Mouse (Mus musculus): ENCODE results near the gene Tbl1xr1. TPM values are rescaled to one million over a fixed set of nuclear protein-coding genes. Genes with fewer than 3 reads are reported as not detected.

Gene Tbl1xr1
- total RNA-seq, 2 experiments from 2014 or later, result 51.8 to 67.5 TPM

DNA sequence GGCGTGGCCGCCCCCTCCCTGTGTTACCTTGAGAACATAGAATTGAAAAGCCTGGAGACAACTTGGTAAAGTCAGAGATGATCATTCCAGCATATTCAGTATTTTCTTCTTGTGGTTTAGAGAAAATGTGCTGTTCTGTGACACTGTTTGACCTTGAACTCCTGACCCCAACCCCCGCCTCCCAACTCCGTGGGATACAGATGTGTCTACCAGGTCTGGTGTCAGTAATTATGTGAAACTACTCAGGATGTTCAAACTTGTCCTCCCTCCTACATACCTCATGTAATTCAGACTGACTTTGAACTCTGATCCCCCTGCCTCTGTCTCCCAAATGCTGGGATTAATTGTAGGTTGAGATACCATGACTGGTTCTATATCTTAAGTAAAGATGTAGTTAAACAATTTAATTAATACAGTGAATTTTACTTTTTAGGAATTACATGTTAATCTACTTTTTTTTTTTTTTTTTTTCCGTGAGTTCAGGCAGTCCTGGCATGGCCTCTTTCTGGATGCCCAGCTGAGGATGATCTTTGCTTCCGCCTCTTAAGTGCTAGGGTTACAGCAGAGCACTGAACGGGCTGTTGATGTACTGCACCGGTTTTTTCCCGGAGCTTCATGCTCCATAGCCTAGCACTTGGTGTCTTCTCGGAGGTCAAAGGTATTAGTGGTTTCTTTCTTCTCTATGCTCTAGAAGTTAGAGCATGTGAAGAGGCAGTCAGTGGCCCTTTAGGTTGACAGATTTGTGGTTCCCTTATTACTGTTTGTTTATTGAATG, 8.0 kb downstream of the Tbl1xr1 start:
- no peak for ATAC-seq (replicated peaks; ENCODE audit: low FRiP score, low TSS enrichment, poor library complexity, severe bottlenecking)

DNA sequence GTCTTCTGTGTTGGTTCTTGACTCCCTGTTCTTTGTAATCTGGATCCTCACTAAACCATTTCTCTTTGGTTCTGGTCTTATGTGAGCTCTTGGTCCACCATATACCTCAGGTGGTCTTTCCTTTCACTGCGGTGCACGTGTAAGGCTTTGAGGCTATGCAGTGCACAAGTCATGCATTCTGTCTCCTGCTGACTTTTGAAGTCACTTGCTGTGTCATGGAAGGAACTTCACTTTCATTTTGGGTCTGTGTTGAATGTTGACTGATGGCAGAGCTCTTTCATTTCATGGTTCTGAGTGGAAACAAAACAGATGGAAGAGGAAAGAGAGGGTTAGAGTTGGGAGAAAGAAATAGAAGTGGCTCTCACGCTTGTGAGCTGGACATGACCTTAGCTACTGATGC, 13.4 kb downstream of the Tbl1xr1 start:
- no peak for ATAC-seq (replicated peaks; ENCODE audit: low FRiP score, low TSS enrichment, poor library complexity, severe bottlenecking)

DNA sequence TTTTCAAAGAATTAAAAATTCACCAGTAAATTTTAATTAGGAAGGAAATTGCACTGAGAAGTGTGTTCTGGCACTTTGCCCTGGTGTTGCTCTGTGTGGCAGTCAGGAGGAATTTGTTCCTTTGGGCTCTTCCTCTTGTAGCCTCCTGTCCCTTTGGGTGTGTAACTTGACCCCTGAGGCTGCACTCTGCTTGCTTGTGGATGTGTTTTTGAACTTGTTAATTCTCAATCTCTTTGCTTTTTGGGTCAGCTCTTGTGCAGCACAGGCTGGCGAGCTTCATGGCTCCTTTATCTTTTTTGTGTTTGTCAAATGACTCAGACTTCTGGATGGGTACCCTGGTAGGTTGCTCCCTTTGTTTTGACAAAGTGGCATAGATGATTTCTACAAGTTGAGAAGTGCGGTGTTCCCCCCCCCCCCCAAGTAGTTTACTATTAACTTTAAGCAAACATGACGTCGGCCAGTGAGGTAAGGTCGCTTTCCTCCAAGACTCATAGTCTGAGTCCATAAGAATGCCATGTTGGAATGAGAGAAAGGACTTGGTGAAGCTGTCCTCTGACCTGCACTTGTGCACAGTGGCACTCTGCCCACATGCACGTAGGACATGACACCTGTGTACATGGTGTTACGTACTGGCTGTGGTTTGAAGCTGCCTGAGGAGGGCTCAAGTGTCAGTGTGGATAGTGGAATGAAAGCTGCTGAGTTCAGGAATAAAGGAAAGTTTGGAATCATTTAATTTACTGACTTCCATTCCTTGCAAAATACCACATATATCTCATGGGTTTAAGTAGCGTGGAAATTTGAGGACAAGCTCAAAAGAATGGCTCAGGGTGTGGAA, 14.2 kb downstream of the Tbl1xr1 start:
- ATAC-seq (replicated peaks; ENCODE audit: low FRiP score, low TSS enrichment, poor library complexity, severe bottlenecking), result no peak

DNA sequence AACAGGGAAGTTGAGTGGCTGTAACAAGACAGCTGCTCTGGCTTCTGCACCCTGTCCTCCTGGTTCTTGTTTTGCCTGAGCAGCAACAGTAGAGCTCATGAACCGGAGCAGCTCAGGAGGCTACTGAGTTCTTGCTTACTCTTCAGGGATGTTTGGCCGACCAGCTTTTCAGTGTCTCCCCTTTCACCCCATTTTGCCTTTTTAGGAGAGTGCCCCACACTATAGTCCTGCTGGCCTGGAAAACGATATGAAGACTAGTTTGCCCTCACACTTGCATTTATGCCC, 14.8 kb downstream of the Tbl1xr1 start:
- no peak for ATAC-seq (replicated peaks; ENCODE audit: low FRiP score, low TSS enrichment, poor library complexity, severe bottlenecking)

DNA sequence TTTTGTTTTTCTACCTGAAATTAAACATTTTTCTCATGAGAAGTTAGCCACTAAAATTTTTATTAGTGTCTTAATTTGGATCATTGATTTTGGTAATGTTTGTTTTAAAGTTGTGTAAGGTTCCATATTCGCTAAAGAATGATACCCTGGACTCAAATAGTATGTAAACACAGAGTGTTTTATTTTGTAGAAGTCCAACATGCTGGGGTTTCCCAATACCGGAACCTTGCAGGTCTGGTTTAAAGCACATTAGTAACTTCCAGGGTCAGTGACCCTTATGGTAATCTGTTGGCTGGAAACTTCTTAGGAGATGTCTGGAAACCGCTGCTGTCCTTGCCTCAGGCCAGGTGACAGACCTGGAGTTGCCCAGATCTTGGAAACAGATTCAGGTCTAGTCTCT, 15.2 kb downstream of the Tbl1xr1 start:
- no peak for ATAC-seq (replicated peaks; ENCODE audit: low FRiP score, low TSS enrichment, poor library complexity, severe bottlenecking)

DNA sequence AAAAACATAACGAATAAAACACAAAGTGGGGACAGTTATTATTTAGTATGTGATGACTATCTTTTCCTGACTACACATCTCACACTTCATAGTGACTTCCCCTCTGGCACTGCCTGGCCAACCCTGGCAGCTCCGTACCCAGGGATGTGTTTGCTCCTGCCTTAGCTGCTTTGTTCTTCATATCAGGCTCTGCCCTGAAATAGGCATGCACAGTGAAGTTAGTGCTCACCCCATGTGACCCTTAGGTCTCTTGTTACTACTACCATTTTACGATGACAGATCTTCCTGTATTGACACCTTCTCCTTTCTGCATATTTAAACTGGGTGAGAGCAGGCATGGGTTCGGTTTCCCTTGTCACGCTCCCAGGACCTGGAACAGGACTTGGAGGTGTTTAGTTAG, 16.3 kb downstream of the Tbl1xr1 start:
- ATAC-seq (replicated peaks; ENCODE audit: low FRiP score, low TSS enrichment, poor library complexity, severe bottlenecking), result no peak

DNA sequence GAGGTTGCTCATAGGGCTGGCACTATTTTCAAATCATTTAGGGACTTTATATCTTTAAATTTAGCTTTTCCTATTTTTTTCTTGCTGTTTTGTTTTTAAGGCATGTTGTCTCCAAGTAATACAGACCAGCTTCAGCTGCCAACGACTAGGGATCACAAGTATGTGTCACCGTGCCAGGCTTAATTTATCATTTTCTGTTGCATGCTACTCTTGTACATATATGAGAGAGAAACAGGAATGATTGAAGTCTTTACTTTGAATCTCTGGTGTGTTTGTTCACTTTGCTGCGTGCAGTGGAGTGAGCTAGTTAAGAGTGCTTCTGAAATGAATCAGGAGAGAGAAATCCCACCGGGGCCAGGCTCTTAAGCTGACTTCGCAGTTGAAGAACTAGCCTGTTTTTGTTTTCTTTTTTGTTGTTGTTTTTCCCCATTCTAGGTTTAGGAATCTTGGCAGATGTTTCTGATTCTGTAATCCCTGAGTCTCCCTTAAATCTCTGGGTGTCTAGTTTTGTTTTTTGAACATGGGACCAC, 27.6 kb downstream of the Tbl1xr1 start:
- no peak for ATAC-seq (replicated peaks; ENCODE audit: low FRiP score, low TSS enrichment, poor library complexity, severe bottlenecking)

DNA sequence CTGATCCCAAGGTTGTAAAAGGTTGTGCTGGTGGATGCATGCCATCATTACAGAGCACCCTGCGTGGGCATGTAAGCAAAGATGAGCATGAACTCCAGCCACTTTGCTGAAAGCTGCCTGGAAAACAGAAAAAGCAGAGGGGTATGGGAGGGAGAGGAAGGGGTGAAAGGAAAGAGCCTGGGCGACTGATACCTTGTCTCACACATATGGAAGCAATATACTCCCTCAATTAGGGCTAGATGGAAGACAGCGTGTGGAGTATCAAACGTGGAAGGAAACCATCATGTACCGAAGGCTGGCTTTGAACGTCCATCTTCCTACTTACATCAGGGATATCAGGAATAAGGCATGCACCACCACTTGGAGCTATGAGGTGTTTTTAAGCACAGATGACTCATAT, 29.0 kb downstream of the Tbl1xr1 start:
- no peak for ATAC-seq (replicated peaks; ENCODE audit: low FRiP score, low TSS enrichment, poor library complexity, severe bottlenecking)

DNA sequence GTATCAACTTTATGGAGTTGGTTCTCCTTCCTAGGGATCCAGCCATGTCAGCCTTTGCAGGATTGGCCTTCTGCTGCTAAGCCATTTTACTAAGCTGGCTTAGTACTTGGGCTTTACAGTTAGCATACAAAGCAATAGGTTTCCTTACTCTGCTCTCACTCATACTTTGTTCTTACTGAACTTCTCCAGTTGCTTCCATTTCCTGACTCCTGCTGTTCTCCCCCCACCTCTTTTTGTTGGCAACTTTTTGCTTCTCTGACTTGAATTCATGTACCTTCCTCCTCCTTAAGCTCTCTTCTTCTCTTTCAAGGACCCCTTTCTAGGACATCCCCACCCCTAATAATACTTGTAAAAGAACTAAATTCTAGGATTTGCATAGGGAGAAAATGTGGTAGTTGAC, 31.6 kb downstream of the Tbl1xr1 start:
- ATAC-seq (replicated peaks; ENCODE audit: low FRiP score, low TSS enrichment, poor library complexity, severe bottlenecking), result no peak

DNA sequence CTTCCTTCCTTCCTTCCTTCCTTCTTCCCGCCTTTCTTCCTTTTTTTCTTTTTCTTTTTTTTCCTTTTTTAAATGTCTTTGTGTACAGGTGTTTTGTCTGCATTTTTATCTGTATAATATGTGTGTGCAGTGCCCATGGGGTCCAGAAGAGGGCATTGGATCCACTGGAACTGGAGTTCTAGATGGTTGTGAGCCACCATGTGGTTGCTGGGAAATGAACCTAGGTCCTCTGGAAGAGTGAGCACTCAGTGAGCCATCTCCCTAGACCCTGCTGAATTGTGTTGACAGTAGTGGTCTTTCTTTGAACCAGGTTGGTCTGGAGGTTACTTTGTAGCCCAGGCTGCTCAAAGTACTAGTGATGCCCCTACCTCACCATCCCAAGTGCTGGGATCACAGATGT, 33.2 kb downstream of the Tbl1xr1 start:
- ATAC-seq (replicated peaks; ENCODE audit: low FRiP score, low TSS enrichment, poor library complexity, severe bottlenecking), result no peak

DNA sequence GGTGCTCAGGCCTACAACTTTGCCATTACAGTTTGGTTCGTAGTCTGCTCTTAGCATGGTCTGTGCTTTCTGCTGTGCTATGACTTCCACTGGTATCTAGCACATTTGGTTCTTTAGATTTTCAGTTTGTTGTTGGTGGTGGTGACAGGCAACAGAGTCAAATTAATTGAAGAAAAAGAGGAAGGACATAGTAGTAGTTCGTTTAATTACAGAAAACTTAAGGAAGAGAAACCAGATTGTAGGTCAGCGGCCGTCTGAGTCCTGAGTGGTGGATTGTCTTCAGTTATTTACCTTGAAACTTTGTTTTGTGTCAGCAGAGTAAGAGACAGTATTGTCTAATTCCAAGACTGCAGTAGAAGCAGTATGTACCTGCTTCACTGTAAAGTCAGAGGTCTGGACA, 37.3 kb downstream of the Tbl1xr1 start:
- ATAC-seq (replicated peaks; ENCODE audit: low FRiP score, low TSS enrichment, poor library complexity, severe bottlenecking), result no peak

DNA sequence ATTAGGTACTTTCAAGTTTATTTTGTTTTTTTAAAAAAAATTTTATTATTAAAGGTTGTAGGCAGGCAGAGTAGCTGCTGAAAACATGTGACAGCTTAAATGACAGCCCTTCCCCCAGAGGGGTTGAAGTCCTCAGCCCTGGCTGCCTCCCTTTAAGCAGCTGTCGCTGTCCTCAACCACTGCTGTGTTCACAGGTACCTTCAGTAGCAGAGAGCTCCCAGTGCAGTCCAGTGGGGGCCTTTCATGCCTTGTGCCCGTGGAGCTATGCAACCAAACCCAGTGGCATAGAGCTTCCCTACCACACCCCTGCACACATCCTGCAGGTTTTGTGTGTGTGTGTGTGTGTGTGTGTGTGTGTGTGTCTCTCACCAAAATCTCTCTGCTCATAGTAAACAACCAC, 38.8 kb downstream of the Tbl1xr1 start:
- peak; percentile 58; the same call in 1 of the 2 replicates for ATAC-seq (replicated peaks; ENCODE audit: low FRiP score, low TSS enrichment, poor library complexity, severe bottlenecking)

DNA sequence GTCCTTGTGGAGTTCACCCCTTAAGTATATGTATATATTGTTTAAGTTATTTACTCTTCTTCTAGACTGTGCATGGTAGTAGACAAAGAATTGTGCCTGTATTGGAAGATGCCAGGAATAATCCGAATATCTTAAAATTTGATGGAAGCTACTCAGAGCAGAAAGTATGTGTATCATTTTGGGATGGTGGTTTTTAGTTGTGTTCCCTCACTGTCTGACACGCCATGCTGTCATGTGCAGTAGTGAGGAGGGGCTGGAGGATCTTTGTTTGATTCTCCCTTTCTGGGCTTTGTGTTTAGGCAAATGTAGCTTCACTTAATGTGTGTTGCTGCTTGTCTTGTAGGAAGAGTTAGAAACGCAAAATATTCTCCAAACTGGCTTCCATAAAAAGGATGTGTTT, 39.2 kb downstream of the Tbl1xr1 start:
- no peak for ATAC-seq (replicated peaks; ENCODE audit: low FRiP score, low TSS enrichment, poor library complexity, severe bottlenecking)

DNA sequence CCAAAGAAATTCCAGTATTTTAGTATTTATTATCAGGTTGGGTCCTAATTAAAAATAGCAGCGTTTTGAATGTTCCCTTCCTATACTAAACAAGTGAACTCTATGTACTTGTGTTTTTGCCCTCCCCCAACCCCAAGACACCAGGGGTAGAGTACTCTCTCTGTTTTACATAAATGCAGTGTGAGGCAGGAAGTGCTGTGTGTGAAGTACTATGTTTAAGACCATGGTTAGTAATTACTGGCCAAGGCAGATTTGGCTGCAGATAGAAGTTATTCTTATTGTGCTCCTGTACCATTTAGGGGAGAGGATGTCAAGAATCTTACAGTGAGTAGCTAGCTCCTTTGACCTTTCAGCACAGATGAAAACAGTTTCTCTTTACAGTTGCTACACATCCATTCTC, 39.7 kb downstream of the Tbl1xr1 start:
- no peak for ATAC-seq (replicated peaks; ENCODE audit: low FRiP score, low TSS enrichment, poor library complexity, severe bottlenecking)

DNA sequence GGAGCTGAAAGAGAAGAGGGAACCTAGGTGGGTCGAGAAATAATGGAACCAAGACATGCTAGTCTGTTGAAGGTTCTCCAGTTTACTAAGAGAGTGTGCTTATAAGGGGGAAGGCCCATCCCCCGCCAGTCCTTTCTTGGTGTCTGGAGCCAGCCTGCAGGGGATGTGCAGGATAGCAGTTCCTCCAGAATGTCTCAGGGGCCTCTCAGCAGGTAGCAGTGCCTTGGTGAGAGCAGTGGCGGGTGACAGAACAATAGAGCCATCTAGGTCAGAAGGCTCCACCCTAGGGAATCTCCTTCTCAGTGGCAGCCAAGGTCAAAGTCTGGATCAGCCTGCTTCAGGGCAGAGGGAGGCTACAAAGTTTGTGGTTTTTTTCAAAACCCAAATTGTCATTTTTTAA, 45.3 kb downstream of the Tbl1xr1 start:
- no peak for ATAC-seq (replicated peaks; ENCODE audit: low FRiP score, low TSS enrichment, poor library complexity, severe bottlenecking)

DNA sequence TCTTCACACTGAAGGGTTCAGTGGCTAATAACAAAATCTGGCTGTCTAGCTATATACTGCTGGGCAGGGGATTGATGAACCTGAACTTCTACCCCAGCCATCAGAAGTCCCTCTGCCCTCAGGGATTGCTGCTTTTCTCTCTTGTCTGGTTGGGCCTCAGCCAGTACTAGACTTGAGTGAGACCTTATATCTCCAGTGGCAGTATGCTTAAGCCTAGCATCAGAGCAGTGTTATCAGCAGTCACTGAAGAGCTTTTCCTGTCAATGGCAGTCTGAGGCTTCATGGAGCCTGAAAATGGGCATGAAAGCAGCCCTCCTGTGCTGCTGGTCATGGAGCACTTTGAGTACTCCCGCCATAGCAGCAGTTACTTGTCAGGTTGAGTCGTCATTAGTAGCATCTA, 46.7 kb downstream of the Tbl1xr1 start:
- peak; percentile 95 for ATAC-seq (replicated peaks; ENCODE audit: low FRiP score, low TSS enrichment, poor library complexity, severe bottlenecking)

DNA sequence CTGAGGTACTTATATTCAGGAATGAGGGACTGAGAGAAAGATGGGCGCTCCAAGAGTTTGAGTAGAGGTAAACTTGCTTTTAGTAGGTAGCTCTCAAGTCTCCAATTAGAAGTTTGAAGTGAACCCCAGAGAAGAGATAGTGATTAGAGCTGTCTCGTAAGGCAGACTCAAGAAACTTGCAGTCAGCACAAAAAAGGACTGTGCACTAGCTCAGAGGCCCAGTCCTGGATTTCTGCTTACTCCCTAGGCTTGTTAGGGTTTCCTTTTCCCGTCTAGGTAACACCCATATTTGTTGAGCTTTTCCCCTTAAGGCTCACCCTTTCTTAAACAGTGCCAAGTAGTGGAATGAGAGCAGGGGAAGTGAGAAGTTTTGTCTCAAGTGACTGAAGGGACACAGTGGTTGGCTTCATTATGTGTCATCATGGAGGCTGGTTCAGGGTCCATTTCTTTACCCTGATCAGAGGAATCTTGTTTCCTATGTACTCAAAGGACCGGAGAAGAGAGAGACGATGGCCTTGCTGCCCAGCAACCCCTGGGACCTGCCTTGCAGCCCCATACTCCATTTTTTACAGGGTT, 49.9 kb downstream of the Tbl1xr1 start:
- ATAC-seq (replicated peaks; ENCODE audit: low FRiP score, low TSS enrichment, poor library complexity, severe bottlenecking), result no peak

DNA sequence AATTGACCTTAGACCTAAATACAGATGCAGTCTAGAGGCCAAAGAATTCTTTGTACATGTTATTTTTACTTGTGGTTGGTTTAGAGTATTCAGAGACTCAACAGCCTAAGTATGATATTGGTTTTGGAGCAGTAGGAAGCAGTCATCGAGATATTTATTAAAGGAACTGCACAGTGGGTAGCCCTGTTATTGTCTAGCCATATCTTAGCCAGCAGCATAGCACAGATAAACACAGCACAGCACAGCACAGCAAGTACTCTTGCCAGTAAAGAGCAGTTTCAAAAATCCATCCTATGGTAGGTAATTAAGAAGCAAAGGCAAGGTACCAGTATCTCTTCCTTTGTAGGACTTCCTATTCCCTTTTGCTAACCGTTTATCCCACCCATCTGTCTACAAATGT, 54.8 kb downstream of the Tbl1xr1 start:
- ATAC-seq (replicated peaks; ENCODE audit: low FRiP score, low TSS enrichment, poor library complexity, severe bottlenecking), result peak; percentile 85

DNA sequence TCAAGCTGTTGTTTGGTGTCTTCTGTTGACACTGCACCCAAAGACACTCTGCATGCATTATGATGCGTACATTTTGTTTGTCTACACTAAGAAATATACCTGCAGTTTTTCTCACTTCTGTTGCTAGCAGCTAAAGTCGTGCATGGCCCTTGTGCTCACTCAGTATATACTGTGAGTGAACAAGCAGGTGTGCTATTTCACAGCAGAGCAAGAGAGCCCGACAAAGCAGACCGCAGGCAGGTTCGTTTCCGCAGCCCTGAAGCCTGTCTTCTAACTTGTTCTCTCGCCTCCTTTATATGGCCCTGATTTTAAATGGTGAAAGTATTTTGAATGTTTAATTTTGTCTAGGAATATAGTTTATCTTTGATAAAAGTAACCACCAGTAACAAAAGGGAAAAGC, 57.2 kb downstream of the Tbl1xr1 start:
- no peak for ATAC-seq (replicated peaks; ENCODE audit: low FRiP score, low TSS enrichment, poor library complexity, severe bottlenecking)

DNA sequence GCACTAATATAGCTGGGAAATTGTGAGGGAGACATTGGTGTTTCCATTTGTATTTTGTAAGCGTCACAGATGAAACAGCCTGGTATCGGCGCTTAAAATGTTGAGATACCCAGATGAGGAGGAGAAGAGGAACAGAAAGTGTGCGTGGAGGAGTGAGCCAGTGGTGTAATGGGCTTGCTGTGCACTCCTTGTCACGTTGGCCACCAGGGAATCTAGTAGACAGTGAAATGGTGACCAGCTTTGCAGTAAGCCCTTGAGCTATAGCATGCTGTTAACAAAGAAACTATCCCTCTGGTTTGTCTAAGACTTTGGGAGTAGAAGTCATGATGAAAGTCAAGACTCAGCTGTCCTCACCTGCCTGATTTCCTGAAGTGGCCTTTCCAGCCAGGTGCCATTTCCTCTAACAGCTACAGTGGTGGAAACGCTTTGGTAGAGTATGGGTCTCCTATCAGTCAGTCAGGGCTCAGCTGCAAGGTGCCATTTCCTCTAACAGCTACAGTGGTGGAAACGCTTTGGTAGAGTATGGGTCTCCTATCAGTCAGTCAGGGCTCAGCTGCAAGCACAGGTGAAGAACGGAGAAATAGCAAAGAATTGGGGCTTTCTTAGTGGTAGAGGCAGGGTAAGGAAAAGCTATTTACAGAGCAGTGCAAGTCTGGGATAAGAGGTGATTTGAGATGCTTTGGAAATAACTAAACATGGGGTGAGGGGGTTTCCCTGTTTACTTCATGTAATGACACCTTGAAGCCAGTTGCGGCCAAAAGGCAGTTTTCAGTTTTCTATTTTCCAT, 61.5 kb downstream of the Tbl1xr1 start:
- peak; percentile 52 for ATAC-seq (replicated peaks; ENCODE audit: low FRiP score, low TSS enrichment, poor library complexity, severe bottlenecking)

All from megakaryocyte-erythroid progenitor cell, adult 5-6 weeks (primary cell).